Mouse (Mus musculus) myocyte (in vitro differentiated cells): Measurements from ENCODE around the gene Ormdl2.

Experiments
- CEBPB ChIP-seq: IDR thresholded peaks from 2 replicates; pipeline ENCODE4 v1.6.1; 2011; ENCODE audit warnings: mild to moderate bottlenecking, moderate library complexity; ENCODE audit not compliant: poor library complexity, insufficient read depth, severe bottlenecking
- E2F4 ChIP-seq: IDR thresholded peaks from one replicate; pipeline ENCODE4 v1.6.1; 2011; ENCODE audit warnings: mild to moderate bottlenecking, control low read depth, moderate library complexity; ENCODE audit not compliant: insufficient read depth
- MAX ChIP-seq: IDR thresholded peaks from one replicate; pipeline ENCODE4 v1.6.1; 2011; ENCODE audit warnings: low read depth, mild to moderate bottlenecking, control low read depth
- MYOD1 ChIP-seq, 3 experiments: IDR thresholded peaks; one replicate each; pipeline ENCODE4 v1.6.1; 2011; ENCODE audit warnings: control low read depth in 2 of 3, low read depth in 2 of 3, mild to moderate bottlenecking in 2 of 3, moderate library complexity in 1 of 3; ENCODE audit not compliant: insufficient read length in 2 of 3, control insufficient read depth in 1 of 3
- POLR2A ChIP-seq: IDR thresholded peaks from one replicate; pipeline ENCODE4 v1.6.1; 2011; ENCODE audit warnings: low read depth, mild to moderate bottlenecking, control low read depth, moderate library complexity; ENCODE audit not compliant: insufficient read length
- POLR2AphosphoS2 ChIP-seq: IDR thresholded peaks from one replicate; pipeline ENCODE4 v1.6.1; 2011; ENCODE audit warnings: low read depth, control low read depth; ENCODE audit not compliant: insufficient read length
- REST ChIP-seq: IDR thresholded peaks from one replicate; pipeline ENCODE4 v1.6.1; 2011; ENCODE audit warnings: mild to moderate bottlenecking, control low read depth, moderate library complexity; ENCODE audit not compliant: insufficient read depth, insufficient read length
- SRF ChIP-seq: IDR thresholded peaks from one replicate; pipeline ENCODE4 v1.6.1; 2011; ENCODE audit warnings: low read depth; ENCODE audit not compliant: control insufficient read depth, insufficient read length
- TCF12 ChIP-seq: IDR thresholded peaks from one replicate; pipeline ENCODE4 v1.6.1; 2011; ENCODE audit warnings: mild to moderate bottlenecking, control low read depth; ENCODE audit not compliant: poor library complexity, insufficient read depth, severe bottlenecking

DNA sequence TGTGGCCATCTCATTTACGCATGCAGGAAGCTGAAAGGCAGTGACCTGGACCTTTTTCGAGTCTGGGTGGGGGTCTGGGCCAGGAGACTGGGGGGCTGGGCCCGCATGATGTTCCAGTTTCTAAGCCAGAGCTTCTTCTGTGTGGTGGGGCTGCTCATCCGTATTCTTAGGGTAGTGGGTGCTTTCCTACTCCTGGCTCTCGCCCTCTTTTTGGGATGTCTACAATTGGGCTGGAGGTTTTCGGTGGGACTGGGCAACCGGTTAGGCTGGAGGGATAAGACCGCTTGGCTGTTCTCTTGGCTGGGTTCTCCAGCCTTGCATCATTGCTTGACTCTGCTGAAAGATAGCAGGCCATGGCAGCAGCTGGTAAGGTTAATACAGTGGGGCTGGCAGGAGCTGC, 14.4 kb downstream of the Ormdl2 start:
- TF ChIP-seq MYOD1 (IDR thresholded peaks at IDR 0.05; ENCODE audit: control insufficient read depth in 1 of 3, insufficient read length in 2 of 3, low read depth in 2 of 3) (no peak), POLR2A (no peak), POLR2AphosphoS2 (no peak), SRF (no peak), MAX (no peak), TCF12 (no peak), CEBPB (no peak), REST (no peak), E2F4 (no peak)
